Mouse (Mus musculus) naive thymus-derived CD4-positive, alpha-beta T cell, adult 2 months (primary cell): Measurements from ENCODE around the gene Babam1.

Source experiments
- DNase-seq: peaks from one replicate; pipeline ENCODE4 v3.0.0-alpha.2; 2011; ENCODE audit warnings: low read depth

The Babam1 gene

GRCm38 (mm10) chr8:71396639-71397305 is at the start of gene Babam1:
Babam1 (plus strand) TSS chr8:71396861.
- DNase-seq: peak; percentile 92

- DNase-seq: no peak
These were observed 45.5 kb upstream of the Babam1 start for GRCm38 (mm10) chr8:71351117-71351516.

- DNase-seq: no peak
These were observed 45.1 kb upstream of the Babam1 start for GRCm38 (mm10) chr8:71351520-71351919.

GRCm38 (mm10) chr8:71358026-71358425 is 38.6 kb upstream of the Babam1 start:
- DNase-seq: no peak

GRCm38 (mm10) chr8:71366771-71367528 is 29.7 kb upstream of the Babam1 start, which contains the start of gene Use1:
Use1 (plus strand) TSS chr8:71366848.
- peak; percentile 98 for DNase-seq

- no peak for DNase-seq
These were observed 29.0 kb upstream of the Babam1 start for GRCm38 (mm10) chr8:71367529-71368176.

- peak; percentile 19 for DNase-seq
These were observed 28.3 kb upstream of the Babam1 start for GRCm38 (mm10) chr8:71368366-71368765.

GRCm38 (mm10) chr8:71369040-71369718 is 27.5 kb upstream of the Babam1 start:
- peak; percentile 23 for DNase-seq

- DNase-seq: no peak
These were observed 25.9 kb upstream of the Babam1 start for GRCm38 (mm10) chr8:71370711-71371235.

GRCm38 (mm10) chr8:71371236-71371848 is 25.3 kb upstream of the Babam1 start, which contains the start of gene Ocel1:
Ocel1 (plus strand) TSS chr8:71371298.
- peak; percentile 99 for DNase-seq

GRCm38 (mm10) chr8:71372427-71372826 is 24.2 kb upstream of the Babam1 start:
- DNase-seq: peak; percentile 26

GRCm38 (mm10) chr8:71373000-71373399 is 23.7 kb upstream of the Babam1 start:
- DNase-seq: no peak

GRCm38 (mm10) chr8:71374616-71375206 is 21.9 kb upstream of the Babam1 start:
- DNase-seq: no peak

- DNase-seq: peak; percentile 65
These were observed 20.9 kb upstream of the Babam1 start for GRCm38 (mm10) chr8:71375581-71376422.

- DNase-seq: no peak
These were observed 20.1 kb upstream of the Babam1 start for GRCm38 (mm10) chr8:71376423-71377030.

GRCm38 (mm10) chr8:71379008-71379407 is 17.7 kb upstream of the Babam1 start:
- no peak for DNase-seq

GRCm38 (mm10) chr8:71379512-71380075 is 17.1 kb upstream of the Babam1 start:
- no peak for DNase-seq

GRCm38 (mm10) chr8:71380178-71381171 is 16.2 kb upstream of the Babam1 start:
- no peak for DNase-seq
